Mouse (Mus musculus): ENCODE measurements at regions not wholly inside any gene's neighbourhood (a gene's known extent, or its start where the extent isn't known, plus 50 kb on each side); places are given as distances from the start of the nearest gene placed in this dataset.

DNA sequence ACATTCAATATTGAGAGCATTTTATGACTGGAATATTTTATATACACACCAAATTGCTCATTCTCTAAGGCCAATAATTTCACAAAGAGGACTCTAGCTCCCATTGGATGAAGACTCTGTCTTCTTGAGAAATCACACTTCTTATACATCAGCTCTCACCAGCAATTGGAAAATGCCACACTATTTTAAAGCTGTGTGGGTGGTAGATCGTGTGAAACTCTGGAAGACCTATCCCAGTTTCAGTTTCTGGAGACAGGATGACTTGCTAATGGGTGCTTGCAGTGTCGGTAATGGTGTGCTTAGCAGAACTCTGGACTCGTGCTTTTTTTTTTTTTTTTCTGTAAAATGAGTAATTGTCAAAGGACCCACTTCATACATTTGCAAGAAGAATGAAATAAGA is 119.1 kb upstream of the Esrrg start:
- Histone ChIP-seq H3K4me1 (ENCODE audit: insufficient read depth) (no peaks in the 10 kb centered on the region), H3K4me2 (ENCODE audit: low read depth) (no peak overlapping the region), H3K9ac (no peak overlapping the region), H3K27ac (ENCODE audit: low read depth, low read length) (no peak overlapping the region), H3K27me3 (ENCODE audit: insufficient read depth, low read length) (no peaks in the 10 kb centered on the region), H3K9me3 (ENCODE audit: low read length) (no peaks in the 10 kb centered on the region), H3K4me3 (ENCODE audit: low read depth, low read length) (no peak overlapping the region), H3K36me3 (ENCODE audit: insufficient read depth) (no peaks in the 10 kb centered on the region)
- WGBS, result 77% methylated on average over 3 of the region's 3 CpGs
- ATAC-seq (no peak), DNase-seq (no peak)
- TF ChIP-seq CTCF (IDR thresholded peaks at IDR 0.05; ENCODE audit: low read depth), result no peak

DNA sequence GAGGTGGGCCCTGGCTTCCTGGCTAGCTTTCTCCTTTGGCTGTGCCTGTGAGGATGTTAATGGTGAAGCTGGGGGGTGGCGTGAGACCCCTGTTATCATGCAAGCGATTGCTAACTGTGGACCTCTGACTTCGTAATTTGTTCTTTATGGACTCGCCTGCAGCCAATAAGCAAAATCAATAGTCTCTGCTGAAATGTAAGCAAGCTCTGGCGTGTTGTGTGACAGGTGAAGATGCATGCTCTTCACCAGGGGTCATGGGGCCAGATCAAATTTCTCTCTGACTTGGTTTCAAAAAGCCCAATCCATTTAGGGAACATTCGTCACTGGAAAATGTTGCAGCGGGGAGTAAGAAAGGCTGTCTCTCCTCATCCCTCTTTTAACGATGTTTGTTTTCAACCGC is 103.2 kb upstream of the Esrrg start:
- DNase-seq (no peak), ATAC-seq (no peak)
- no peaks in the 10 kb centered on the region for H3K4me1 ChIP-seq (ENCODE audit: insufficient read depth)
- H3K27me3 ChIP-seq (ENCODE audit: insufficient read depth, low read length), result no peaks in the 10 kb centered on the region
- H3K9ac ChIP-seq, result no peak overlapping the region
- 51% methylated on average over 9 of the region's 9 CpGs for WGBS
- H3K9me3 ChIP-seq (ENCODE audit: low read length), result no peaks in the 10 kb centered on the region
- no peak for TF ChIP-seq CTCF (IDR thresholded peaks at IDR 0.05; ENCODE audit: low read depth)
- H3K4me2 ChIP-seq (ENCODE audit: low read depth), result no peak overlapping the region
- no peak overlapping the region for H3K27ac ChIP-seq (ENCODE audit: low read depth, low read length)
- no peak overlapping the region for H3K4me3 ChIP-seq (ENCODE audit: low read depth, low read length)
- H3K36me3 ChIP-seq (ENCODE audit: insufficient read depth), result no peaks in the 10 kb centered on the region

DNA sequence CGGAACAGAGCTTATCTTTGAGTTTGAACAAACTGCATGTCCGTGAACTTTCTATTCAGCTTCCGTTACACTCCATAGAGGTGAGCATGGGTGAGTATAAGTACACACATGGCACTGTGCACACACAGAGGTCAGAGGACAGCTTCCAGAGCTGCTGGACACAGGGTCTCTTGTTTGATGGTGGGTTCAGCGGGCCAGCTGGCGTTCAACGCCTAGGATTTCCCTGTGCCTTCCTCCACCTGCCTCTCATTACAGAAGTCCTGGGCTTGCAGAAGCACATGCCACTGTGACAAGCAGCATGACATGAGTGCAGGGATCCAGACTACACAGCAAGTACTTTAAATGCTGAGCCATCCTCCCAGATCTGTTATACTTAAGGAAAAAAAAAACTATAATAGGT is 101.4 kb upstream of the Esrrg start:
- Histone ChIP-seq H3K9me3 (ENCODE audit: low read length) (no peaks in the 10 kb centered on the region), H3K4me2 (ENCODE audit: low read depth) (no peak overlapping the region), H3K27ac (ENCODE audit: low read depth, low read length) (no peak overlapping the region), H3K27me3 (ENCODE audit: insufficient read depth, low read length) (no peaks in the 10 kb centered on the region), H3K4me1 (ENCODE audit: insufficient read depth) (no peaks in the 10 kb centered on the region), H3K4me3 (ENCODE audit: low read depth, low read length) (no peak overlapping the region), H3K9ac (no peak overlapping the region), H3K36me3 (ENCODE audit: insufficient read depth) (no peaks in the 10 kb centered on the region)
- ATAC-seq, result no peak
- no peak for TF ChIP-seq CTCF (IDR thresholded peaks at IDR 0.05; ENCODE audit: low read depth)
- no peak for DNase-seq
- 83% methylated on average over 6 of the region's 6 CpGs for WGBS

DNA sequence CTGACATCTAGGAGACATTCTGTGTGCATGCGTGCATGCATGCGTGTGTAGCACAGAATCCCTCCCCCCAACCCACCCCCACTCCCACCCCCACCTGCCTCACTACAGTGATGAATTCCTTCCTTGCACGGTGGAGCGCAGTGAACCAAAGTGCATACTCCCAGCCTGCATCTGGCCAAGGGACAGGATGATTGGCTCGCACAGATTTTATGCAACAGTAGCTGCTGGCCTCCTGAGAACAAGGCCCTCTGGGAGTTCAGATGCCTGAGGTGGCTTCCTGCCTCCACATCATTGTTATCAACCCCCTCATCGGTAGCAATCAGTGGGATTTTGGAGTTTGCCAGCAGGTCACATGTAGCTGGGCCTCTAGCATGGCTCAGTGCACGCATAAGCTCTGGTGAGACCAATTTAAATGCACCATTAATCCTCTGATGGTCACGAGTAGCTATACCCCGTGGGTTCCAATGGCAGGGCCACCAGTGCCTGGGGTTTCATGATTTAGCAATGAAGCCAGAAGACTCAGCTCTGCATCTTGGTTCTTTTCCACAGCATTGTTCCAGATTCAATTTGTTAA is 77.2 kb upstream of the Esrrg start:
- Histone ChIP-seq H3K4me2 (ENCODE audit: low read depth) (no peak overlapping the region), H3K36me3 (ENCODE audit: insufficient read depth) (no peaks in the 10 kb centered on the region), H3K27ac (ENCODE audit: low read depth, low read length) (no peak overlapping the region), H3K4me3 (ENCODE audit: low read depth, low read length) (no peak overlapping the region), H3K4me1 (ENCODE audit: insufficient read depth) (no peaks in the 10 kb centered on the region), H3K27me3 (ENCODE audit: insufficient read depth, low read length) (no peaks in the 10 kb centered on the region), H3K9ac (no peak overlapping the region), H3K9me3 (ENCODE audit: low read length) (no peaks in the 10 kb centered on the region)
- TF ChIP-seq CTCF (IDR thresholded peaks at IDR 0.05; ENCODE audit: low read depth), result no peak
- ATAC-seq, result no peak
- DNase-seq, result no peak
- WGBS, result 77% methylated on average over 9 of the region's 9 CpGs

DNA sequence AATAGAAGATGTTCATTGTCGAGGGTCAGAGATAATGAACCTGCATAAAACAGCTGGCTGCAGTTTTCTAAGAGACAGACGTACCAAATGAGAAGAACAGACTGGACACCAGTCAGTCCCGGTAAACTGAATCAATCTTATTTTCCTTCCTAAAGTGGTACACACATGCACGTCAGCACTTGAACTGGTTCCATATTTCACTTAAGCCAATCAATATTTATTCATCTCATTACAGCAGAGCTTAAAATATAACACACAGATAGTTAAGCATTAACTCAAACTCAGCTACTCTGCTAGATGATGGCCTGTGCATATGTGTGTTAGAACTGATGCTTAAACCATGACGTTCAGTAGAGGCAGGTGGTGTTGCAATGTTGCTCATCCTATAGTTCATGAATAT is 72.3 kb upstream of the Esrrg start:
- no peak for DNase-seq
- 86% methylated on average over 5 of the region's 5 CpGs for WGBS
- TF ChIP-seq CTCF (IDR thresholded peaks at IDR 0.05; ENCODE audit: low read depth), result no peak

DNA sequence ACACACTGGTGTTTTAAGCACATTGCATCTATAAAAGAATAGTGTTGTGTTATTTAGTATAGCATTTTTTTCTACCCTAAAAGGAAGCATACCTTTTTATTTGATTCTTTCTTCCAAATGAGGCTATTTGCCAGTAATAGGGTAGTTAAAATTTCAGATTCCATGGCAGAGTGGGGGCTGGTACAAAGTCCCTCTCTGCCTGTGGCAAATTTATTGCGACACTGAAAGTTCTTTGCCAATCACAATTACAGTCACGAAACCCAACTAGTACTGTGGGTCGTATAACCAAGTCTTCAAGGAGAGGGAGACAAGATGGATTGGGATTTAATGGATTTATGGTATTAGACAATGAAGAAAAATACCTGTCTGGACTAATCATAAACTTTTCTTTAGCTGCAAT is 51.9 kb upstream of the Esrrg start:
- Histone ChIP-seq H3K9me3 (ENCODE audit: low read length) (no peaks in the 10 kb centered on the region), H3K4me2 (ENCODE audit: low read depth) (no peak overlapping the region), H3K9ac (no peak overlapping the region), H3K36me3 (ENCODE audit: insufficient read depth) (no peaks in the 10 kb centered on the region), H3K4me3 (ENCODE audit: low read depth, low read length) (no peak overlapping the region), H3K27ac (ENCODE audit: low read depth, low read length) (no peak overlapping the region), H3K27me3 (ENCODE audit: insufficient read depth, low read length) (no peaks in the 10 kb centered on the region), H3K4me1 (ENCODE audit: insufficient read depth) (no peaks in the 10 kb centered on the region)
- no peak for ATAC-seq
- no peak for DNase-seq
- TF ChIP-seq CTCF (IDR thresholded peaks at IDR 0.05; ENCODE audit: low read depth), result no peak
- 95% methylated on average over 3 of the region's 3 CpGs for WGBS

More for the DNA sequence above, 72.3 kb upstream of the Esrrg start:
- no peak for ATAC-seq
- Histone ChIP-seq H3K9ac (no peak overlapping the region), H3K4me1 (ENCODE audit: insufficient read depth) (no peaks in the 10 kb centered on the region), H3K27ac (ENCODE audit: low read depth, low read length) (no peak overlapping the region), H3K4me3 (ENCODE audit: low read depth, low read length) (no peak overlapping the region), H3K4me2 (ENCODE audit: low read depth) (no peak overlapping the region), H3K9me3 (ENCODE audit: low read length) (no peaks in the 10 kb centered on the region), H3K27me3 (ENCODE audit: insufficient read depth, low read length) (no peaks in the 10 kb centered on the region), H3K36me3 (ENCODE audit: insufficient read depth) (no peaks in the 10 kb centered on the region)
